Mouse (Mus musculus): ENCODE data around the gene Fpgt. TPM values are rescaled to one million over a fixed set of nuclear protein-coding genes. Genes with fewer than 3 reads are reported as not detected.

The Fpgt gene
- polyA plus RNA-seq, 1 experiment from 2014 or later, result 21.1 TPM

GRCm38 (mm10) chr3:155053189-155053588 is 40.0 kb downstream of the Fpgt start:
- H3K9ac ChIP-seq (replicated peaks), result no peak overlapping the region
- ATAC-seq (ENCODE audit: low FRiP score, low read depth), result no peak
- no peaks in the 10 kb centered on the region for H3K36me3 ChIP-seq
- no peak overlapping the region for H3K4me3 ChIP-seq
- H3K4me1 ChIP-seq, result no peaks in the 10 kb centered on the region
- no peaks in the 10 kb centered on the region for H3K27me3 ChIP-seq
- H3K9me3 ChIP-seq, result no peaks in the 10 kb centered on the region
- H3K27ac ChIP-seq (replicated peaks), result no peak overlapping the region
- 74% methylated on average over 1 of the region's 1 CpGs for WGBS
- H3K4me2 ChIP-seq (replicated peaks), result no peak overlapping the region

GRCm38 (mm10) chr3:155052021-155052420 is 41.2 kb downstream of the Fpgt start:
- no peak overlapping the region for H3K9ac ChIP-seq (replicated peaks)
- H3K4me2 ChIP-seq (replicated peaks), result no peak overlapping the region
- no peaks in the 10 kb centered on the region for H3K9me3 ChIP-seq
- no peak for ATAC-seq (ENCODE audit: low FRiP score, low read depth)
- no peaks in the 10 kb centered on the region for H3K4me1 ChIP-seq
- no peak overlapping the region for H3K27ac ChIP-seq (replicated peaks)
- H3K36me3 ChIP-seq, result no peaks in the 10 kb centered on the region
- no peak overlapping the region for H3K4me3 ChIP-seq
- H3K27me3 ChIP-seq, result no peaks in the 10 kb centered on the region

- no peaks in the 10 kb centered on the region for H3K4me1 ChIP-seq
- ATAC-seq (ENCODE audit: low FRiP score, low read depth), result peak; percentile 62; the same call in 1 of the 2 replicates
- H3K27me3 ChIP-seq, result no peaks in the 10 kb centered on the region
- H3K9ac ChIP-seq (replicated peaks), result no peak overlapping the region
- no peaks in the 10 kb centered on the region for H3K9me3 ChIP-seq
- 12% methylated on average over 1 of the region's 1 CpGs for WGBS
- no peak overlapping the region for H3K4me3 ChIP-seq
- H3K27ac ChIP-seq (replicated peaks), result no peak overlapping the region
- H3K4me2 ChIP-seq (replicated peaks), result no peak overlapping the region
- H3K36me3 ChIP-seq, result no peaks in the 10 kb centered on the region
Measured at GRCm38 (mm10) chr3:155039012-155039836, 54.0 kb downstream of the Fpgt start.

Other genes starting within 250 kb of the Fpgt start
- gene Tnni3k, start 38.0 kb downstream of the Fpgt start, polyA plus RNA-seq (2016; fragmentation: Nextera tagmentation; extraction: Ambion mirVana), result not detected in 2 replicates
- 1.1 and 1.3 TPM in 2 replicates for gene Lrriq3, start within 50 bp of the Fpgt start, polyA plus RNA-seq (2016; fragmentation: Nextera tagmentation; extraction: Ambion mirVana)

Data from midbrain, embryonic 12.5 days (tissue).